Mouse (Mus musculus): ENCODE data around the gene Il1rapl2.
A peak's percentile ranks its signal among the peaks of the same experiment; 100 is the strongest.

Gene Il1rapl2

GRCm38 (mm10) chrX:137570321-137571195 is at the start of gene Il1rapl2:
Gene Il1rapl2, plus strand, starts transcription at chrX:137570608.
- DNase-seq: no peak

DNA sequence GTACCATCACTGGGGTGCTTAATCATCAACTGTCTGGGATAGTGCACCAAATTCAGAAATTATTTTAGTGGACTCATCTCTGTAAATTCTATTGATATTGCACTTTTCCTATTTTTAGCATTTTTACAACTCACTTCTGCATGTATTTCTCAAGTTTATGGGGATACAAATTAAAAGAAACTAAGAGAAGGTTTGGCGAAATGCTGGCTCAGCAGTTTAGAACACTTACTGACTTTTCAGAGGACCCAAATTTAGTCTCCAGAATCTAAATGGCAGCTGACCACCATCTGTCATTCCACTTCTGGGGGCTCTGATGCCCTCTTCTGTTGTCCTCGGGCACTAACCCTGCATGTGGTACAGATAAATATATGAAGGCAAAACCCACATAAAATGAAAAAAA is 22.1 kb upstream of the Il1rapl2 start:
- DNase-seq: no peak

- no peak for DNase-seq
These were observed 778 bp upstream of the Il1rapl2 start for GRCm38 (mm10) chrX:137569472-137570188.

- no peak for DNase-seq
These were observed 12.2 kb downstream of the Il1rapl2 start for GRCm38 (mm10) chrX:137582656-137583055.

GRCm38 (mm10) chrX:137620697-137621096 is 50.3 kb downstream of the Il1rapl2 start:
- peak; percentile 0 for DNase-seq

GRCm38 (mm10) chrX:137667011-137667410 is 96.6 kb downstream of the Il1rapl2 start:
- DNase-seq: peak; percentile 11

GRCm38 (mm10) chrX:137687974-137688373 is 117.6 kb downstream of the Il1rapl2 start:
- DNase-seq: no peak

DNA sequence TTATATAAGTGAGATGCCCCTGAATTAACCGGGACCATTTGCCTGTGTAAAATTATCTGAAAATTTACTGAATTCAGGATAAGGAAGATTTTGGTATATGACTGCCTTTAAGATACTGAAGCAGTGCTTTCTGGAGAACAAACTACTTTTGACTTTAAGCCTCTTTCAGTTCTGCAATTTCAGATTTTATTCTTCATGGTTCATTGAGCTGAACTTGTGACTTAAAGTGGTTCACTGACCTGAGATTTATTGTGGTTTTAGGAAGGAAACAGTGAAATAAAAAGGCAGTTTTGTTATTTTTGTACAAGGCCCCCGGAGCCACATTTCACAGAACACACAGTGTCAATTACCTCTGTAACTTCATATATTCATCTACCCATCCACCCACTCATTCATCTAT is 129.6 kb downstream of the Il1rapl2 start:
- no peak for DNase-seq

- DNase-seq: no peak
These were observed 185.1 kb downstream of the Il1rapl2 start for GRCm38 (mm10) chrX:137755537-137755936.

GRCm38 (mm10) chrX:137805484-137806200 is 235.2 kb downstream of the Il1rapl2 start:
- no peak for DNase-seq

- no peak for DNase-seq
These were observed 236.1 kb downstream of the Il1rapl2 start for GRCm38 (mm10) chrX:137806231-137807114.

DNA sequence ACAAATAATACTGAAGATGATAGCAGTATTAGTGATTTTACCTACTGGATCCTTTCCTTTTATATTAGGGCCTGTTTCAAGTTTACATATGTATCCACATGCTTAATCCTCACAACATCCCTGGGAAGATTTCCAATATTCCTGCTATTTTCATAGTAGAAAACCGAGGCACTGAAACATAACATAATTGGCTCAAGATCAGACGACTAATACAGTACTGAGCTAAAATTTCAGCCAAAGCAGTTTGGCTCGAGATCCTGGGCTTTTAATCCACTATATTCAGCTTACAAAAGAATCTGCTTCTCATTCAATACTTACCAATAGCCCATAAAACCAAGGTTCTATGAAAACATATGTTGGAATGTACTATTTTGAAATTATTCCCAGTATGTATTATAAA is 239.1 kb downstream of the Il1rapl2 start:
- DNase-seq: no peak

DNA sequence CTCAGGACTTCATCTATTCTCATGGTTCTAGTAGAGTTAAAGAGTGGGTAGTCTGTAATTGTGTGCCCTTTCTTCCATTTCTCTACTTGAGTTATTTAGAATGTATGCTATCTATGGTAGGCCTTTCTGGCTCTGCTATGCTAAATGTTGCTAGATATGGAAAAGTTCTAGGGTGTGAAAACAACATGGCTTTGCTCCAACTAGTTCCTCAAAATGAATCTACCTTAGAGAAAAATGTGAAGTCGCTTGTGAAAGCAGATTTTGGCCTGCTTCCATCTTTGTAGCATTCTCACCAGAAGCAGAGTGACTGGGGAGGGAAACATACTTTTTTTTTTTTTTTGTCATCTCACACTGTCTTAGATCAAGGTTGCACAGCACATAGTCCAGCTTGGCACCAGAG is 241.7 kb downstream of the Il1rapl2 start:
- no peak for DNase-seq

GRCm38 (mm10) chrX:137848936-137849335 is 278.5 kb downstream of the Il1rapl2 start:
- no peak for DNase-seq

DNA sequence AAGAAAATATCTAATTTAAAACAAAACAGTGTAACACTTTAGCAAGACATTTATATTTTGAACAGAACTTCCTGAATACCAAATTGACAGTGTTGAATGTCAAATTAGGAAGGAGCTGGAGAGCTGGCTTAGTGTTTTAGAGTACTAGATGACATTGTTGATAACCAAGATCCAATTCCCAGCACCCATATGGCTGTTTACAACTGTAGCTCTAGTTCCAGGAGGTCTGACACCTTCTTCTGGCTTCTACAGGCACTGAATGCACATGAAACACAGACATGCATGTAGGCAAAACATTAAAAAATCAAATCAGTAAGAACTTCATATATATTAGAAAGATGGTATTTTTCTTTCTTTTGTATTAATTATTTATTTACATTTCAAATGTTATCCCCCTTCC is 353.1 kb downstream of the Il1rapl2 start:
- no peak for DNase-seq

DNA sequence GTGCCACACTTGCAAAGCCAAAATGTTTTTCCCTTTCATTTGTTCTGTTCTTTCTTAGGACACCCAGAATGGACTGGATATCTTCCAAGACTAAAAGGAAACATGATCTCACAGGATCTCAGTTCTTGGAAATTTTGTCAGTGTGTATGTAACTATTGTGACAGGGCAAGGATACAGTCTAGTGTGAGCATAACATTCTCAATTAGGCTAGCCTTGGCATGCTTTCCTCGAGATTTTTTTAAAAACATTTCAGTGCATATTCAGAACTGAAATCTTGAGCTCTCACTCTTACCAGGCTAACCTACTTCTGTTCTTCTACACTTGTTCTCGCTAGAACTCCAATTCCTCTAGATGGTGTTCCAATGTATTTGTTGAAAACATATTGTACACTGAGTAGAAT is 356.4 kb downstream of the Il1rapl2 start:
- DNase-seq: no peak

DNA sequence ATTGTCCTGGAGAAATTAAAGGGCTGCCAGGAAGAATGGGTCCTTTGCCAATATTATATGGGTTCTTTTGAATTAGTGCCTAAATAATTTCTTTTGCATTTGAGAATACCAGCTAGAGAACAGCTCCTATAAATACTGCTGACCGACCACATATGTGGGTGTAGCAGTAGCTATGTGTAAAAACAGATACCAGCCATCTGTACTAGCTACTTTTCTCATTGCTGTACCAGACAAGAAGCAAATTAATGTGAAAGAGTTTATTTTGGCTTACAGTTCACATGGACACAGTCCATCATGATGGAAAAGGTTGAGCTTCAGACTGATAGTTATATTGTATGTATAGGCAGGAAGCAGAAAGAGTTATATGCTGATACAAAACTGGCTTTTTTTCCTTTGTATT is 377.3 kb downstream of the Il1rapl2 start:
- no peak for DNase-seq

DNA sequence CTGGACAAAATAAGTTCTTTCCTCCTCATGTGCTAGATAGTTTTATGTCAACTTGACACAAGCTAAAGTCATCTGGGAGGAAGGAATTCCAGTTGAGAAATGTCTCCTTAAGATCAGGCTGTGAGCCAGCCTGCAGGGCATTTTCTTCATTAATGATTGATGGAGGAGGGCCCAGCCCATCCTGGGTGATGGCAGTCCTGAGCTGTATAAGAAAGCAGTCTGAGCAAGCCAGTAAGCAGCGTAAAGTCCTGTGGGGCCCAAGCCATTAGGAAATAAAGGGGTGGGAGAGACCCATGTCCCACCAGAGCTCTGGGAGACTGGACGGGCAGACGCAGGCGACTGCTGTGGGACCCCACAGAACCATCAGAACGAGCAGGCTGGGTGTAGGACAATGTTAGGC is 400.9 kb downstream of the Il1rapl2 start:
- peak; percentile 11 for DNase-seq

GRCm38 (mm10) chrX:138043113-138043512 is 472.7 kb downstream of the Il1rapl2 start:
- DNase-seq: no peak

DNA sequence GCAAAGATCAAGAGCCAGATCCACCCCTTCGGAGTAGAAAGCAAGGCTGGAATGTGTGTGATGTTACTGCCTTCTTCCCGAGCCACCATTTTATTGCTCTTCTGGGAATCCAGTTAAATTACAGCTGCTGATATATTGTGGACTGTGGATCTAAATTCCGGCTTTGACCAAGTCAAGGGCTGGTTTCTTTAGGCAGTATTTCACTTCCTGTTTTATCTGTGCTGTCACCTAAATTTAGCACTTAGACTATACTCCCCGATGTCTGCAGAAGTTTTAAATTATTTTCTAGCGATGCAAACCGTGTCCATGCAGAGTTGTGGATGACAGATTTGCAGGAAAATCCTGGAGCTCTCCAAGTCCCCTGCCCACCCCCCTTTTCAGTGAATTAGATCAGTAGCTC is 533.5 kb downstream of the Il1rapl2 start:
- no peak for DNase-seq

GRCm38 (mm10) chrX:138104668-138105067 is 534.3 kb downstream of the Il1rapl2 start:
- no peak for DNase-seq

DNA sequence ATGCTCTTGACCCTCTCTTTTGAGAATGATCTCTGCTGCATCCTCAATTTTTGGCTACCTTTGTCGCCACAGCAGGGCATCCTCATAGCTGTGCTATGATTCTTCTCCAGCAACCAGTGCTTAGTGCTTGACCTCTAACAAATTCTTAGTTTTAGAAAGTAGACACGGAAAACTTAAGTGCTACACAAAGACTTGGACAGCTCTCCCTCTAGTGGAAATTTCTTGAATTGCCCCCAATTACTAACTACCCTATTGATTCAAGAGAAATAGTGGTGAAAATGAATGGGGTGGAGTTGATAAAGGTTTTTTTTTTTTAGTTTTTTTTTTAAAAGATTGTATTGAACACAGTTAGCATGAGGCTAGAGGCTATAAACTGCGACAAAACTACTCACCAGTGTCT is 599.7 kb downstream of the Il1rapl2 start:
- peak; percentile 5 for DNase-seq
